Mouse (Mus musculus): ENCODE results near the gene Gm17018.

Gene Gm17018

GRCm38 (mm10) chr19:45621061-45621460, 60.6 kb downstream of the Gm17018 start:
- DNase-seq (ENCODE audit: extremely low spot score, low spot score), result no peak

DNA sequence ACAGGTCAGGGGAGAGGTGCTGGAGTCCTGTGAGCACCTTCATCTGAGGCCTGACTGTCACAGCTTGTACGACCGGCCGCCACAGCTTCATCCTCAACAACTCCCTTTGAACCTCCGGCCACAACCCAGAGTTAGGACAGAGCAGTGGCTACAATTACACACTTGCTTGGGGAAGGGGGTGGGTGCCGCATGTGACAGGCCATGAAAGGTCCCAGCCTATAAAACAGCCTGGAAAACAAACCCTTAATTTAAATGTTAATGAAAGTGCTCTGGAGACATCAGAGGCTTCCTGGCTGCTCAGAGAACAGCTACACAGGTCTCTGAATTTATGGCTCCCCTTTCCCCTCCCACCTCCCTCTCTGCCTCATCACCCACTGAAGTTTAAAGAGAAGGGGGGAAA, 61.7 kb downstream of the Gm17018 start:
- DNase-seq (ENCODE audit: extremely low spot score, low spot score), result no peak

- no peak for DNase-seq (ENCODE audit: extremely low spot score, low spot score)
Observed at GRCm38 (mm10) chr19:45623710-45624109, 63.3 kb downstream of the Gm17018 start.

- no peak for DNase-seq (ENCODE audit: extremely low spot score, low spot score)
Observed at GRCm38 (mm10) chr19:45627036-45627435, 66.6 kb downstream of the Gm17018 start.

- DNase-seq (ENCODE audit: extremely low spot score, low spot score), result no peak
Observed at GRCm38 (mm10) chr19:45628649-45629048, 68.2 kb downstream of the Gm17018 start.

- no peak for DNase-seq (ENCODE audit: extremely low spot score, low spot score)
Observed at GRCm38 (mm10) chr19:45629219-45629618, 68.8 kb downstream of the Gm17018 start.
